Mouse (Mus musculus) MEL (cell line): ENCODE measurements around the gene Xrcc1.

Experiments
- CHD1 ChIP-seq: IDR thresholded peaks from 2 replicates; pipeline ENCODE4 v1.6.1; 2012; ENCODE audit warnings: low read depth, mild to moderate bottlenecking, inconsistent platforms, low read length, improper control_type of control experiment
- CTCF ChIP-seq, 3 experiments: IDR thresholded peaks in 2 of 3; conservative IDR thresholded peaks in 1 of 3; 2 replicates each; pipeline ENCODE4 v1.5.1; 2011 to 2012; ENCODE audit warnings: low read length in 3 of 3, low read depth in 2 of 3, mild to moderate bottlenecking in 2 of 3, improper control_type of control experiment in 1 of 3, inconsistent platforms in 1 of 3, mixed read lengths in 1 of 3, moderate library complexity in 1 of 3; ENCODE audit not compliant: control insufficient read depth in 1 of 3, insufficient read depth in 1 of 3, poor library complexity in 1 of 3, severe bottlenecking in 1 of 3
- E2F4 ChIP-seq: IDR thresholded peaks from 2 replicates; pipeline ENCODE4 v1.6.1; 2011; ENCODE audit warnings: low read depth, low read length, improper control_type of control experiment, borderline replicate concordance
- ELF1 ChIP-seq: IDR thresholded peaks from 2 replicates; pipeline ENCODE4 v1.6.1; 2014; ENCODE audit warnings: low read depth, mild to moderate bottlenecking, inconsistent platforms, low read length, improper control_type of control experiment, moderate library complexity
- GABPA ChIP-seq: IDR thresholded peaks from 2 replicates; pipeline ENCODE4 v1.6.1; 2012; ENCODE audit warnings: low read depth, mild to moderate bottlenecking, inconsistent platforms, low read length, improper control_type of control experiment, moderate library complexity
- HCFC1 ChIP-seq: IDR thresholded peaks from 2 replicates; pipeline ENCODE4 v1.6.1; 2012; ENCODE audit warnings: low read depth, mild to moderate bottlenecking, inconsistent platforms, low read length, improper control_type of control experiment, moderate library complexity
- MAFK ChIP-seq: IDR thresholded peaks from 2 replicates; pipeline ENCODE4 v1.6.1; 2011; ENCODE audit warnings: low read depth, mild to moderate bottlenecking, low read length, improper control_type of control experiment, borderline replicate concordance
- MAZ ChIP-seq: IDR thresholded peaks from 2 replicates; pipeline ENCODE4 v1.6.1; 2012; ENCODE audit warnings: low read depth, mild to moderate bottlenecking, inconsistent platforms, low read length, improper control_type of control experiment
- POLR2A ChIP-seq, 2 experiments: IDR thresholded peaks; 2 replicates each; pipeline ENCODE4 v1.6.1; 2011 to 2012; ENCODE audit warnings: low read length in 2 of 2, mild to moderate bottlenecking in 2 of 2, control low read depth in 1 of 2, improper control_type of control experiment in 1 of 2, low read depth in 1 of 2, moderate library complexity in 1 of 2; ENCODE audit not compliant: control insufficient read depth in 1 of 2, insufficient read depth in 1 of 2, poor library complexity in 1 of 2

GRCm38 (mm10) chr7:24599211-24600067 is 53.4 kb downstream of the Xrcc1 start:
- no peak for TF ChIP-seq ELF1
- no peak for TF ChIP-seq MAZ
- no peak for TF ChIP-seq GABPA
- TF ChIP-seq CTCF (IDR thresholded peaks at IDR 0.05 in 2 of 3, conservative IDR thresholded peaks at IDR 0.05 in 1 of 3; ENCODE audit: control insufficient read depth in 1 of 3, insufficient read depth in 1 of 3, low read depth in 2 of 3, low read length in 3 of 3, poor library complexity in 1 of 3, severe bottlenecking in 1 of 3): peak; percentile 44 to 64 (median 60)
- TF ChIP-seq E2F4: no peak
- no peak for TF ChIP-seq MAFK
- no peak for TF ChIP-seq HCFC1
- no peak for TF ChIP-seq POLR2A (IDR thresholded peaks at IDR 0.05; ENCODE audit: control insufficient read depth in 1 of 2, insufficient read depth in 1 of 2, low read depth in 1 of 2, low read length in 2 of 2, poor library complexity in 1 of 2)
- TF ChIP-seq CHD1: no peak
